Mouse (Mus musculus) ES-Bruce4 (cell line): ENCODE measurements at regions not wholly inside any gene's neighbourhood (a gene's known extent, or its start where the extent isn't known, plus 50 kb on each side); places are given as distances from the start of the nearest gene placed in this dataset.
A peak's percentile ranks its signal among the peaks of the same experiment; 100 is the strongest.

Experiments
- H3K27ac ChIP-seq: 2 replicates; pipeline ENCODE4 v1.5.1; 2012; ENCODE audit warnings: low read length, inconsistent platforms; ENCODE audit not compliant: insufficient read depth
- H3K27me3 ChIP-seq: 2 replicates; pipeline ENCODE4 v1.6.1; 2012; ENCODE audit warnings: mild to moderate bottlenecking, low read length, inconsistent platforms; ENCODE audit not compliant: control insufficient read depth, poor library complexity, insufficient read depth, severe bottlenecking
- H3K36me3 ChIP-seq: 2 replicates; pipeline ENCODE4 v1.6.1; 2012; ENCODE audit warnings: inconsistent platforms, mild to moderate bottlenecking, low read length, moderate library complexity; ENCODE audit not compliant: control insufficient read depth, poor library complexity, insufficient read depth, severe bottlenecking
- H3K4me1 ChIP-seq: one replicate; pipeline ENCODE4 v1.8.1; 2011; ENCODE audit warnings: low read length; ENCODE audit not compliant: control insufficient read depth, insufficient read depth
- H3K4me3 ChIP-seq: 2 replicates; pipeline ENCODE4 v1.5.1; 2011; ENCODE audit warnings: low read depth, mild to moderate bottlenecking, low read length
- H3K9ac ChIP-seq: 2 replicates; pipeline ENCODE4 v1.6.1; 2012; ENCODE audit warnings: low read depth, mild to moderate bottlenecking, inconsistent platforms; ENCODE audit not compliant: poor library complexity, severe bottlenecking
- H3K9me3 ChIP-seq: replicated peaks from 2 replicates; pipeline ENCODE4 v1.6.1; 2012; ENCODE audit warnings: mild to moderate bottlenecking, low read length, inconsistent platforms; ENCODE audit not compliant: control insufficient read depth, poor library complexity, insufficient read depth, severe bottlenecking
- CTCF ChIP-seq: IDR thresholded peaks from one replicate; pipeline ENCODE4 v1.8.1; 2011; ENCODE audit warnings: low read depth, low read length
- EP300 ChIP-seq: IDR thresholded peaks from 2 replicates; pipeline ENCODE4 v1.6.1; 2011; ENCODE audit warnings: low read depth, low read length; ENCODE audit not compliant: insufficient read depth
- POLR2A ChIP-seq: IDR thresholded peaks from one replicate; pipeline ENCODE4 v1.8.1; 2011; ENCODE audit warnings: low read length; ENCODE audit not compliant: insufficient read depth

DNA sequence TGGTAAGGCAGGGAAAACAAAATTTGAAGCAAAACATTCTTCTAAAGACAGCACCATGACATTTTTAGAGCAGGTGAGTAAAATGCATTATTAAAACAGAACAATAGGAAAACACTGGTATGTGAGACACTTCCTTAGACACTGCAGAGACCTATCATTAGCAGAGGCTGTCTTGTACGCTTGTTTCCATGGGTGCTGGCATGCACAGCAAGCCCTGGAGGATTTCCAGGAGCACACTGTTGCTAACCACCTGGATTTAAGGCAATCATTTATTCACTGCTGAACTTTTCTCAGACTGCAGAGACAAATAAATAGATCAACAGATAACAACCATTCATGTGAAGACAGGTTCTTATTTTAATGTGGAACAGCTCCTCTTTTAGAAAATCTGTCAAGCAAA lies 127.7 kb downstream of the Pros1 start:
- H3K36me3 ChIP-seq: no peaks in the 10 kb centered on the region
- H3K4me1 ChIP-seq: no peaks in the 10 kb centered on the region
- H3K9ac ChIP-seq: no peak overlapping the region
- TF ChIP-seq POLR2A: no peak
- no peaks in the 10 kb centered on the region for H3K9me3 ChIP-seq
- H3K27ac ChIP-seq: no peak overlapping the region
- no peaks in the 10 kb centered on the region for H3K27me3 ChIP-seq
- no peak overlapping the region for H3K4me3 ChIP-seq

DNA sequence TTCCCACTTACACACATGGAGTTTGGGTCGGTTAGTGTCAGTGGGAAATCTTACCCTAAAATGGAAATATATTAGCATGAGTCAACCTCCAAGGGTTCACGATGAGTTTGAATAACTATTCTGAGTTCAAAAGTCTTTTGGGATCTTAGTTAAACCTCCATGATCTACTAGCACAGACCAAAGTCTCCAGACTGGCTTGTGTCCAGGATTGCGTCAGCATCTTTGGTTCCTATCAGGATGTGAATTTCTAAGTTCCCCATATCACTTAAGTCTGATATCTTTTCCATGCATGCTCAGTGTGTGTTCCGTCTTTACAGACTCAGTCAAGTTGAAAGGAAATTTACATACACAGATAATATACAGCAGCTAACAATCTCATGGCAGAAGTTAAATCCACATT lies 128.5 kb downstream of the Pros1 start:
- Histone ChIP-seq H3K9ac (no peak overlapping the region), H3K36me3 (no peaks in the 10 kb centered on the region), H3K27ac (no peak overlapping the region), H3K4me1 (no peaks in the 10 kb centered on the region), H3K4me3 (no peak overlapping the region), H3K9me3 (no peaks in the 10 kb centered on the region), H3K27me3 (no peaks in the 10 kb centered on the region)
- TF ChIP-seq CTCF (no peak), POLR2A (no peak), EP300 (no peak)

DNA sequence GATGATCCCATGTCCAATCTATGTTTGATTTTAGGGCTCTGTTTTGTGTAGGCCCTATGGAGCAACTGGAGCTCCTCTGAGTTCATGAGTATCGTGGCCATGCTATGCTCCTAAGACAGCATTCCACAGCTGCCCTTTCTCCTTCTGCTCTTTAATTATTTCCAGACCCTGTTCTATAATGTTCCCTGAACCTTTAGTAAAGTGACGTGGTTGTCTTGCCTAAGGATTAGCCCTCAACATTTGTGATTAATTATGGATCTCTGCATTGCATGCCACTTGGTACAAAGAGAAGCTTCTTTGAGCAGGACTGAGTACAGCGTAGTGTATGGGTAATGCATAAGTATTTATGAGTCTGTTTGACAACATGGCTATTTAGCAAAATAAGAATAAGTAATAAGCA lies 141.4 kb downstream of the Pros1 start:
- Histone ChIP-seq H3K27ac (no peak overlapping the region), H3K4me1 (no peaks in the 10 kb centered on the region), H3K36me3 (no peaks in the 10 kb centered on the region), H3K27me3 (no peaks in the 10 kb centered on the region), H3K9me3 (no peaks in the 10 kb centered on the region), H3K9ac (no peak overlapping the region), H3K4me3 (no peak overlapping the region)
- TF ChIP-seq CTCF (no peak), POLR2A (no peak), EP300 (no peak)

GRCm38 (mm10) chr16:63011151-63011734 lies 157.1 kb downstream of the Pros1 start:
- no peak overlapping the region for H3K9ac ChIP-seq
- H3K36me3 ChIP-seq: no peaks in the 10 kb centered on the region
- no peaks in the 10 kb centered on the region for H3K27me3 ChIP-seq
- H3K9me3 ChIP-seq: no peaks in the 10 kb centered on the region
- TF ChIP-seq CTCF (no peak), POLR2A (no peak), EP300 (no peak)
- no peak overlapping the region for H3K27ac ChIP-seq
- no peak overlapping the region for H3K4me3 ChIP-seq
- no peaks in the 10 kb centered on the region for H3K4me1 ChIP-seq

GRCm38 (mm10) chr16:63014453-63014852 lies 160.3 kb downstream of the Pros1 start:
- TF ChIP-seq CTCF (no peak), EP300 (no peak), POLR2A (no peak)
- Histone ChIP-seq H3K9me3 (no peaks in the 10 kb centered on the region), H3K4me1 (no peaks in the 10 kb centered on the region), H3K36me3 (no peaks in the 10 kb centered on the region), H3K27me3 (no peaks in the 10 kb centered on the region), H3K27ac (no peak overlapping the region), H3K4me3 (no peak overlapping the region), H3K9ac (no peak overlapping the region)

DNA sequence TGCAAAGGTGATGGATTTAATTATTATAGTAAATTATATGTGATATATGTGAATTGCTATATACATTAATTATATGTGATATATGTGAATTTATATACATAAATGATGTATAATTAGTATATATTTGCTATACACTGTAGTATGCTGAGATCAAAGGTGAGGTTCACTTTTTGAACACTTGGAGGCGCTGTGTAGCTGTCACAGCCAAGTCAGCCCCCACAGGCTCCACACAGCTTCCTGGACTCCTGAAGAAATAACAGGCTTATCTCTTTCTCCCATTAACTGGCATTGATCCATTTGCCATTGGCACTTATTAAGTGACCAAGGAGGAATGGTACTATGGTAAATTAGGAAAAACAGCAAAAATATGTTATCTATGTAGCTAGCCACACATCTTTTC lies 162.0 kb downstream of the Pros1 start:
- Histone ChIP-seq H3K4me1 (no peaks in the 10 kb centered on the region), H3K27me3 (no peaks in the 10 kb centered on the region), H3K4me3 (no peak overlapping the region), H3K9me3 (no peaks in the 10 kb centered on the region), H3K9ac (no peak overlapping the region), H3K27ac (no peak overlapping the region), H3K36me3 (no peaks in the 10 kb centered on the region)
- no peak for TF ChIP-seq EP300
- peak; percentile 59 for TF ChIP-seq CTCF
- no peak for TF ChIP-seq POLR2A
